Mouse (Mus musculus): Measurements from ENCODE around the gene A630095N17Rik. TPM values are rescaled to one million over a fixed set of nuclear protein-coding genes. Genes with fewer than 3 reads are reported as not detected.
"Not testable (repeated sequence)": the region's sequence is repeated elsewhere in the genome, so short reads cannot be mapped to it uniquely, and the experiment has no call there.

Gene A630095N17Rik
- total RNA-seq, 2 experiments from 2014 or later = not detected

GRCm38 (mm10) chr1:75243411-75243810, 11.5 kb upstream of the A630095N17Rik start:
- no peak for DNase-seq

DNA sequence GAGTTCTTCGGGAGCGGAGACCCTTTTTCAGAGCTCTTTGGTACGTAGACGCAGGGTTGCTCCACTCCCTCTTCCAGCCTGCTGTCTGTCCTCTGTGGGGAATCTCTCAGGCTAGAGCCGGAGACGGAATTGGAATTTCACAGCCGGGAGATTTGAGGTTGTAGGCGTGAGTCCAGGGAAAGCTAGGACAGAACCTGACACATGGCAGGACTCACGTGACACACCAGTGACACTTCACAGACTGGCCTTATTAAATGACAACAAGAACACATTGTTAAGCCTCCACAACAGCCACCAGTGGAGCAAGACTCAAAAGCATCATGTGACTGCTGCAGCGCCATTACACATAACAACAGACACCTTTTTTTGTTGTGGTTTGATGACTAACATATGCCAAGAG, 7.7 kb upstream of the A630095N17Rik start:
- no peak for DNase-seq

DNA sequence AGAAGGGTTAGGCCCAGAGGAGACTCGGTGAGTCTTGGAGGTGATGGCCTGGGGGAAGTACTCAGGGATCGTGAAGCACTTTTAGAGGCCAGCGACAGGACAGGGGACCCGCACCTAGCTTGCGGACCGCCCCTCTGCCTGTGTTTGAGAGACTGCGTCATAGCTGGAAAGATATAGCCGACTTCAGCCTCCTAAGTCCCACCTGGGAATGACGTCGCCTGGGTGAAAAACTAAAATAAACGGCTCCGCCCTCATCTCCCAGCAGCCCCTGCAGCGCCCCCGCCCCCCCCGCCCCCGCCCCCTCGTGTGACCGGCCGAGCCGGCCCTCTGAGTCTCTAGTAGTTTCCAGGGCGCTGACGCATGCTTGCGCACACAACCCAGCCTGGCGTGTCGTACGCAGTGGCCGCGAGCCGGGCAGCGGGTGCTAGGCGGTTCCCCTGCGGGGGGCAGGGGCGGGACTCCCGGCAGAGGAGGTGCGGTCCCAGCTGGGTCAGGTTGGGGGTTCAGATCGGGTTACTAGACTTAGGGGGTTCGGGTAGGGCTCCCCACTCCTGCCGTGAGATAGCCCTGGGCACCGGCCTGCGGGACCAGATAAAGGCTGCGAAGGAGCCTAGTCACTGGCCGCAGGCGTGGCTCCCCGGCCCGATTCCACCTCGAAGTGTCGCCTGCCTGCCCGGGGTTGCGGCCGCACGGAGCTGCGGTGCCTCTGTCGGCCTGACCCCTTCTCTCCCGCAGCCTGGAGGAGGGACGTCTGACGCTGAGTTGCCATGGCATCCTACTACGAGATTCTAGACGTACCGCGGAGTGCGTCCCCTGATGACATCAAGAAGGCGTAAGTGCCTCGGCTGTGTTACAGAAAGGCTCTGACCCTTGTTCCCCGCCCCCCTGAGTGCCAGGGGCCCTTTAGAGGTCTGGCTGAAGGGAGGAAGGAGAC, 4.5 kb upstream of the A630095N17Rik start, which contains the start of gene Dnajb2:
Gene Dnajb2 (plus strand): TSS at position 290 of the 934 bp plus-strand sequence.
- DNase-seq = peak; percentile 90

- peak; percentile 46 for DNase-seq
Measured at GRCm38 (mm10) chr1:75234606-75235005, 2.7 kb upstream of the A630095N17Rik start.

DNA sequence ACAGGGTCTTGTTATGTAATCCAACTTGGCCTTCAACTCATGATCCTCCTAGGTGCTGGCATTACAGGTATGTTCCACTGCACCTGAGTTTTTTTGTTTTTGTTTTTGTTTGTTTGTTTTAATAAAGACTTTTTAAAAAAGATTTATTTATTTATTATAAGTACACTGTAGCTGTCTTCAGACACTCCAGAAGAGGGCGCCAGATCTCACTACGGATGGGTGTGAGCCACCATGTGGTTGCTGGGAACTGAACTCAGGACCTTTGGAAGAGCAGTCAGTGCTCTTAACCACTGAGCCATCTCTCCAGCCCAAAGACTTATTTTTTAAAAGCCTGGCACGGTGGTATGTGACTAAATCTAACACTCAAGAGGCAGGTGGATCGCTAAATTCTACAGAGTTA, 587 bp upstream of the A630095N17Rik start:
- not testable (repeated sequence) for DNase-seq

DNA sequence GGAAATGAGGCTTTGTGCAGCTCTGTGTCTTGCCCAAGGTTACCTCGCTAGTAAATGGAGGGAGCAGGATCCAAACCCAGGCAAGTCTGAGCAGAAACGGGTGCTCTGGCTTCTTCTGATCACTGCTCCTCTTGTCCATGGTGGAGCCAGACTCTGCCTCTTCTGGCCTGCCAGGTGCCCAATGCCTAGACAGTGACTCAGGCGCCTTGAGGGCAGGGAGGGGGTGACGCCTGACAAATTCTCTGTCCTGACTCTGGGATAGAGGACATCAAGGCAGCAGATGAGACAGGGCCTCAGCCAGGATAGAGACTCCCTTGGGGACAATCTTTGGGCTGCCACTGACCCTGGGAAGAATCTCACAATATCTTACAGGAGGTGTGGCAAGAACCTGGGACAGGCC, 678 bp downstream of the A630095N17Rik start:
- DNase-seq = no peak

GRCm38 (mm10) chr1:75230335-75230994, 1.4 kb downstream of the A630095N17Rik start:
- DNase-seq = no peak

- no peak for DNase-seq
Measured at GRCm38 (mm10) chr1:75229158-75229557, 2.7 kb downstream of the A630095N17Rik start.

DNA sequence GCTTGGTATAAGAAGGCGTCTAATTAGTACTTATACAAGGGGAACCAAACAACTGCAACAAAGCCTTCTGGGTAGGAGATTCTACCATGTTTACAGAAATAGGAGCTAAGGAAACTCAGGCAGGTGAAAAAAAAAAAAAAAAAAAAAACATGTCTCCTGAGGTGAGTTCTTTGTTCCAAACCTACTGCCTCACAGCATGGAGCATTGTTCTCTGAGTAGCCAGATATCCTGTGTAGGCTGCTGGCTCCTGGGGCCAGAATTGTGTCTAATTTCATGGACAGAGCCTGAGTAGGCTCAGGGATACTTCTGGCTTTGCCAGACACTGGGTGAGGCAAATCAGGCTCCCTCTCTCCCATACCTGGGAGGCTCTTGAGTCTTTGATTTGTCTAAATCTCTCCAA, 4.2 kb downstream of the A630095N17Rik start:
- no peak for DNase-seq

GRCm38 (mm10) chr1:75226138-75226537, 5.8 kb downstream of the A630095N17Rik start:
- DNase-seq = no peak

DNA sequence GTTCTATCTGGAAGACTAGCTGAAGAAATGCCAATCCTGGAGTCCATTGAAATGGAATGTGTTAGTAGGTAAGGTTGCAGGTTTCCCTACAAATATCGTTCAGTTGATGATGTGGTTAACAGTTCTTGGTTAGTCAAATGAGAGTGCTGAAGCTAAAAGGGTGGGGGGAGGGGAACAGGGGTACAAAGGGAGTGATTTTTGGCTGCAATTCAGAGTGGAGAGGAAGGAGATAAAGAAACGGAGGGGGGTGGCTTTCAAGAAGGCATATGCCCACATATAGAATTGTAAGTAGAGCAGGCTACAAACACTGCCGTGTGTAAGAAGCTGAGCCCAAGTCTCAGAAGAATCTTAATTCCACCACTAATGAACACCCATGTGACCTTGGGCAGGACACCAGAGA, 6.4 kb downstream of the A630095N17Rik start:
- no peak for DNase-seq

GRCm38 (mm10) chr1:75223532-75223931, 8.4 kb downstream of the A630095N17Rik start:
- DNase-seq = no peak

- DNase-seq = no peak
Measured at GRCm38 (mm10) chr1:75222926-75223325, 9.0 kb downstream of the A630095N17Rik start.

DNA sequence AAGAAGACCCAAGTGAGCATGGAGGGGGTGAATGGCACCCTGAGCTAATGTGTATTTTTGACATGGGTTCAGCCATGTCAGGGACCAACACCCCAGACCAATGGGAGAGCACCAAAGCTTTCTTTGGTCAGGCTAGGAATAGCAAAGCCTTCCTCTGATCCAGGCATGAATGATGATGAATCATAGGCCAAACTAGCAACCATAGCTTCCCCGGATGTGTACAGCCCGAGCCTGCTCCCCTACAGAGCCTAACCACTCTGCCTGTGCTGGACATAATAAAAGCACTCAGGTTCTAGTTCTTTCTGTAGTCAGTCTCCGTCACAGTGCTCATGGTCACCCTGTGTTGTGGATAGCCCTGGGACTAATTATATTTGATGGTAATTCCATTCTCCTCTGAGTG, 10.4 kb downstream of the A630095N17Rik start:
- no peak for DNase-seq

- DNase-seq = no peak
Measured at GRCm38 (mm10) chr1:75219531-75219930, 12.4 kb downstream of the A630095N17Rik start, which contains the start of gene Tuba4a. TSS of gene Tuba4a (minus strand) at chr1:75219865.

- peak; percentile 88 for DNase-seq
Measured at GRCm38 (mm10) chr1:75219078-75219477, 12.8 kb downstream of the A630095N17Rik start.

- DNase-seq = peak; percentile 90
Measured at GRCm38 (mm10) chr1:75218227-75219001, 13.5 kb downstream of the A630095N17Rik start.

DNA sequence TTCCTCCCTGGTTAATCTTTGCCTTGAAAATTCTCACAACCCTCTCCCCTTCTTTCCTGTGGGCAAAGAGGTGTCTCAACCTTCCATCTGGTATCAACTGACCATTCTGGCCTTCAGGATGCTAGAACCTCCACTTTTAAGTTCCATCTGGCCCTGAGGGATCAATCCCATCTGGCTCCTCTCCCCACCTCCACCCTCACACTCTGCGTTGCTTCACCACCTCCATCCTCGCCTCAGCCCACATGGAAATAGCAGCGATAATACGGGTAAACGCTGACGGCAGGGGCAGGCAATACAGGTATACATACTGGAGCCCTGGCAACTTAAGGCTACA, 14.0 kb downstream of the A630095N17Rik start:
- DNase-seq = no peak

DNA sequence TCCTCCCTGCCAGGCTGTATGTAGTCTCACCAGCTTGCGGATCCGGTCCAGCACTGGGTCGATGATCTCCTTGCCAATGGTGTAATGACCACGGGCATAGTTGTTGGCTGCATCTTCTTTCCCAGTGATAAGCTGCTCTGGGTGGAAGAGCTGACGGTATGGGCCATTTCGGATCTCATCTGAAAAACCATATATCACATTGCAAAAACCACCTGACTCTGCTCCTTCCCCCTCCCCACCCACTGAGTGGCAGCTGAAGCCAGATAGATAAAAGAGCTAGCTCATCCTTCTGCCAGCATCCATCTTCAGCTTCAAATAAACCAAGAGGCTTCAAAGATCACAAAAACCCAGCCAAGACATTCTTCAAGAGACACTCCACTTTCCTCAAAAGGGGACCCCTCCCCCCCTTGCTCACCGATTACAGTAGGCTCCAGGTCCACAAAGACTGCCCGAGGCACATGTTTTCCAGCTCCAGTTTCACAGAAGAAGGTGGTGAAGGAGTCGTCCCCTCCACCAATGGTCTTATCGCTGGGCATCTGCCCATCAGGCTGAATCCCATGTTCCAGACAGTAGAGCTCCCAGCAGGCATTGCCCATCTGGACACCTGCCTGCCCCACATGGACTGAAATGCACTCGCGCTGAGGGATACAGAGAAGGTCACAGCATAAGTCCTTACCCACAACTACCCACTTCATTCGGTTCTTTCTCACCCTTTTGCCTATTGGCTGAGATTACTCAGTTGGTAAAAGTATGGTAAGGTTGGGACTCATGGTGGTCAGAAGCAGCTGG, 14.9 kb downstream of the A630095N17Rik start:
- DNase-seq = peak; percentile 77

DNA sequence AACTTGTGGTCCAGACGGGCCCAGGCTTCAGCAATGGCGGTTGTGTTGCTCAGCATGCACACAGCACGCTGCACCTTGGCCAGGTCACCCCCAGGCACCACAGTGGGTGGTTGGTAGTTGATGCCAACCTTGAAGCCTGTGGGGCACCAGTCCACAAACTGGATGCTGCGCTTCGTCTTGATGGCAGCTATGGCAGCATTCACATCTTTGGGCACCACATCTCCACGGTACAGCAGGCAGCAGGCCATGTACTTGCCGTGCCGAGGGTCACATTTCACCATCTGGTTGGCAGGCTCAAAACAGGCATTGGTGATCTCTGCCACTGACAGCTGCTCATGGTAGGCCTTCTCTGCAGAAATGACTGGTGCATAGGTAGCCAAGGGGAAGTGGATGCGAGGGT, 16.1 kb downstream of the A630095N17Rik start:
- peak; percentile 66 for DNase-seq

DNA sequence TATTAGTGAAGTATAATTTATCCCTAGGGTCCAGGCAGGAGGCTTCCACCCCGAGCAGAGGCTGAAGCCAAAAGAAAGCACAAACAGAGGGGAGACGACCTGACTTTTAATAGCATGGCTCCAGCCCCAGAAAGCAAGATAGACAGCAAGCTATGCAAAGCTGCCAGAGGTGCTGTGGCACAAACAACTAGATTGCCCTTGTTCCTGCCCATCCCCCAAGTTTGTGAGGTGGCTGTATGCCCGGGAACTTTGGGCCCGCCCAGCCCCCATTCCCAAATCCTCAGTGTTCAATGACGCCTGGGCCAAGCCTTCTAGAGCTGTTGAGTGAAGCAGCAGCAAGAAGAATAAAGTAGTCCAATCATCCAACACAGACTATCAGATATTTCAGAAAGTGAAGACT, 17.0 kb downstream of the A630095N17Rik start:
- peak; percentile 40 for DNase-seq

DNA sequence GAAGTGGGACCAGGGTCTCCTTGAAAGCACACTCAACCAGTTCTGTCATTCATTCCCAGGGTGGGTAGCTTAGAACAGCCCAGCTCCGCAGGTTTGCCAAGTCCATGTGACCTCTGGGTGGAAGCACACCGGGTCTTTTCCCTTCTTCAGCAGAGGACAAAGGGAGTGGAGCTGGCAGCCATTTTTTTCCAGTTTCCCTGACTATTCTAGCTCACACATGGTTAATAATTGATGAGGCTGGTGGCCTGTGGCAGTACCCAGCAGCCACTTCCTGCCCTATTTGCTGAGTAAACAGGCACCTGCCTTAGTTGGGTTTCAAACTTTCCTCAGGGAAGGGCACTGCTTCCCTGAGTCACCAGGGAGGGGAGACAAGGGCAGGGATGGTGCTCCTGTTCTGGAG, 17.5 kb downstream of the A630095N17Rik start:
- no peak for DNase-seq

Data from gastrocnemius, postnatal 25 days (tissue).